In genomic region chr6:4953028-4953719, GRCm38 (mm10) we compare ENCODE assay signal across 17 mouse cellular contexts. TPM values are rescaled to one million over a fixed set of nuclear protein-coding genes. Genes with fewer than 3 reads are reported as not detected.
A peak's percentile ranks its signal among the peaks of the same experiment; 100 is the strongest.
DNase-seq lines count a peak whose midpoint lies in the region; ATAC-seq and TF ChIP-seq lines count a peak whose summit lies in the region.
"Had no signal": no experiment of that assay in that cellular context is flagged by ENCODE, and none has a peak within 500 bp of the region (broad histone marks: within the 10 kb centered on the region; RNA-seq: fewer than 3 reads in every experiment).

No protein-coding gene starts in this region.

- WGBS in hindbrain, embryonic 11.5 days = 69% methylated on average over 14 of the region's 14 CpGs
- 80% methylated on average over 14 of the region's 14 CpGs for WGBS in hindbrain, embryonic 13.5 days
- WGBS in lung, postnatal 0 days = 49% methylated on average over 14 of the region's 14 CpGs
- WGBS in limb, embryonic 10.5 days = 31% methylated on average over 14 of the region's 14 CpGs
- 40% methylated on average over 14 of the region's 14 CpGs for WGBS in stomach, embryonic 16.5 days

- H3K4me2 ChIP-seq in hindbrain, embryonic 11.5 days (replicated peaks; ENCODE audit: low read depth, low read length) = no peak overlapping the region
- H3K4me2 ChIP-seq in hindbrain, embryonic 13.5 days = no peak overlapping the region
- H3K4me2 ChIP-seq in lung, postnatal 0 days (replicated peaks; ENCODE audit: low read depth, low read length) = 0 out of 2 replicates have a peak overlapping the region, but pooled peaks have one; percentile 5
- peak overlapping the region; percentile 43 for H3K4me2 ChIP-seq in stomach, embryonic 16.5 days (ENCODE audit: low read depth, low read length)
- H3K4me2 ChIP-seq: midbrain, embryonic 12.5 days had no signal

- no peak for TF ChIP-seq CTCF in lung, postnatal 0 days (IDR thresholded peaks at IDR 0.05)

- no peak overlapping the region for H3K4me3 ChIP-seq in hindbrain, embryonic 11.5 days (ENCODE audit: low read depth, low read length)
- H3K4me3 ChIP-seq in hindbrain, embryonic 13.5 days = no peak overlapping the region
- H3K4me3 ChIP-seq in lung, postnatal 0 days (ENCODE audit: low read depth, low read length) = 0 out of 2 replicates have a peak overlapping the region, but pooled peaks have one; percentile 8
- H3K4me3 ChIP-seq in limb, embryonic 10.5 days = 0 out of 2 replicates have a peak overlapping the region, but pooled peaks have one; percentile 22
- H3K4me3 ChIP-seq in stomach, embryonic 16.5 days (replicated peaks; ENCODE audit: low read length) = no peak overlapping the region
- H3K4me3 ChIP-seq: heart, embryonic 10.5 days; hindbrain, embryonic 10.5 days; midbrain, embryonic 12.5 days had no signal

- no peaks in the 10 kb centered on the region for H3K4me1 ChIP-seq in hindbrain, embryonic 11.5 days (replicated peaks; ENCODE audit: control insufficient read depth, insufficient read depth, low read length)
- H3K4me1 ChIP-seq in hindbrain, embryonic 13.5 days (replicated peaks) = no peaks in the 10 kb centered on the region; the same call in 1 of the 2 replicates
- H3K4me1 ChIP-seq in lung, postnatal 0 days (ENCODE audit: insufficient read depth, low read depth, low read length) = no peaks in the 10 kb centered on the region; the same call in 1 of the 2 replicates
- H3K4me1 ChIP-seq in limb, embryonic 10.5 days = peaks cover 53% of the 10 kb centered on the region
- H3K4me1 ChIP-seq in stomach, embryonic 16.5 days (ENCODE audit: control insufficient read depth, insufficient read depth, low read length) = peaks cover 23% of the 10 kb centered on the region

- no peaks in the 10 kb centered on the region for H3K27me3 ChIP-seq in hindbrain, embryonic 11.5 days (ENCODE audit: control insufficient read depth, insufficient read depth, low read length)
- no peaks in the 10 kb centered on the region for H3K27me3 ChIP-seq in hindbrain, embryonic 13.5 days
- no peaks in the 10 kb centered on the region for H3K27me3 ChIP-seq in lung, postnatal 0 days (replicated peaks; ENCODE audit: insufficient read depth, low read length)
- no peaks in the 10 kb centered on the region for H3K27me3 ChIP-seq in limb, embryonic 10.5 days (ENCODE audit: low read depth, poor library complexity, severe bottlenecking)
- no peaks in the 10 kb centered on the region for H3K27me3 ChIP-seq in stomach, embryonic 16.5 days (ENCODE audit: control insufficient read depth, insufficient read depth, low read length)
- H3K27me3 ChIP-seq: midbrain, embryonic 12.5 days had no signal

- DNase-seq in hindbrain, embryonic 11.5 days (ENCODE audit: low spot score) = peak; percentile 36
- no peak for DNase-seq in lung, postnatal 0 days (ENCODE audit: low spot score)
- DNase-seq in lung, adult 18-20 months = no peak
- DNase-seq in limb, embryonic 10.5 days (ENCODE audit: low spot score) = peak; percentile 66
- DNase-seq in left cerebral cortex, adult 8-10 months (ENCODE audit: low spot score in 2 of 2) = no peak
- DNase-seq: cerebellum, adult 2 months; right cerebral cortex, adult 18-20 months; thymus, postnatal 25 days had no signal

- H3K36me3 ChIP-seq in hindbrain, embryonic 11.5 days (ENCODE audit: control insufficient read depth, insufficient read depth, low read length) = no peaks in the 10 kb centered on the region
- H3K36me3 ChIP-seq in hindbrain, embryonic 13.5 days = no peaks in the 10 kb centered on the region
- no peaks in the 10 kb centered on the region for H3K36me3 ChIP-seq in lung, postnatal 0 days (ENCODE audit: insufficient read depth, low read length)
- 0 out of 2 replicates have a peak, but pooled peaks cover 3% of the 10 kb centered on the region for H3K36me3 ChIP-seq in limb, embryonic 10.5 days
- H3K36me3 ChIP-seq in stomach, embryonic 16.5 days (ENCODE audit: control insufficient read depth, insufficient read depth, low read length) = no peaks in the 10 kb centered on the region
- H3K36me3 ChIP-seq: heart, embryonic 10.5 days; midbrain, embryonic 12.5 days had no signal

- no peak for ATAC-seq in hindbrain, embryonic 11.5 days (ENCODE audit: low FRiP score)
- ATAC-seq in hindbrain, embryonic 13.5 days (ENCODE audit: low FRiP score) = no peak
- ATAC-seq in lung, postnatal 0 days = no peak; the same call in 1 of the 2 replicates
- no peak for ATAC-seq in stomach, embryonic 16.5 days (ENCODE audit: insufficient read depth, low FRiP score)
- ATAC-seq in inflammation-experienced regulatory T-cells, adult 6 months = no peak
- ATAC-seq: activated CD4-positive, CD25-positive, alpha-beta regulatory T cell, adult 4 months had no signal

- no peaks in the 10 kb centered on the region for H3K9me3 ChIP-seq in hindbrain, embryonic 11.5 days (ENCODE audit: control insufficient read depth, low read length)
- H3K9me3 ChIP-seq in hindbrain, embryonic 13.5 days = no peaks in the 10 kb centered on the region
- no peaks in the 10 kb centered on the region for H3K9me3 ChIP-seq in lung, postnatal 0 days (ENCODE audit: low read length)
- H3K9me3 ChIP-seq in limb, embryonic 10.5 days (replicated peaks) = no peaks in the 10 kb centered on the region
- H3K9me3 ChIP-seq in stomach, embryonic 16.5 days (replicated peaks; ENCODE audit: control insufficient read depth, low read length) = no peaks in the 10 kb centered on the region
- H3K9me3 ChIP-seq: heart, embryonic 10.5 days; hindbrain, embryonic 10.5 days; midbrain, embryonic 12.5 days had no signal

- TF ChIP-seq EP300 in lung, postnatal 0 days (IDR thresholded peaks at IDR 0.05) = no peak

- H3K27ac ChIP-seq in hindbrain, embryonic 11.5 days (ENCODE audit: low read depth, low read length) = no peak overlapping the region
- H3K27ac ChIP-seq in hindbrain, embryonic 13.5 days = no peak overlapping the region
- no peak overlapping the region for H3K27ac ChIP-seq in lung, postnatal 0 days (ENCODE audit: low read length)
- peak overlapping the region; percentile 83 for H3K27ac ChIP-seq in limb, embryonic 10.5 days
- H3K27ac ChIP-seq in stomach, embryonic 16.5 days (ENCODE audit: low read length) = peak overlapping the region; percentile 31; the same call in 1 of the 2 replicates
- H3K27ac ChIP-seq: heart, embryonic 10.5 days; hindbrain, embryonic 10.5 days; liver, embryonic 14.5 days; midbrain, embryonic 12.5 days had no signal

- no peak overlapping the region for H3K9ac ChIP-seq in hindbrain, embryonic 11.5 days (ENCODE audit: low read depth, low read length)
- no peak overlapping the region for H3K9ac ChIP-seq in hindbrain, embryonic 13.5 days
- H3K9ac ChIP-seq in lung, postnatal 0 days (replicated peaks; ENCODE audit: low read depth) = no peak overlapping the region
- peak overlapping the region; percentile 5; the same call in 1 of the 2 replicates for H3K9ac ChIP-seq in stomach, embryonic 16.5 days (ENCODE audit: low read length)
- H3K9ac ChIP-seq: liver, embryonic 14.5 days; midbrain, embryonic 12.5 days had no signal

RNA-seq across cellular contexts. Expression of gene Ppp1r9a, which starts 50.5 kb away (rescaled TPM):
- polyA plus RNA-seq in hindbrain, embryonic 11.5 days (2014; fragmentation: Nextera tagmentation; extraction: Ambion mirVana) = 22.9 and 33.9 TPM in 2 replicates
- 42.0 and 43.5 TPM in 2 replicates for polyA plus RNA-seq in hindbrain, embryonic 13.5 days (2015; fragmentation: Nextera tagmentation; extraction: Ambion mirVana)
- 11.2 and 16.2 TPM in 2 replicates for polyA plus RNA-seq in lung, postnatal 0 days (2015; fragmentation: Nextera tagmentation; extraction: Ambion mirVana)
- 21.8 and 28.5 TPM in 2 replicates for polyA plus RNA-seq in limb, embryonic 10.5 days (2016; fragmentation: Nextera tagmentation; extraction: Ambion mirVana)
- 9.2 and 14.8 TPM in 2 replicates for polyA plus RNA-seq in stomach, embryonic 16.5 days (2015; fragmentation: Nextera tagmentation; extraction: Ambion mirVana)
- polyA plus RNA-seq in inflammation-experienced regulatory T-cells, adult 6 months (2017; shearing (Covaris generic)) = not detected
- total RNA-seq in left cerebral cortex, adult 8-10 months (2022) = 100 to 1,000 TPM; 205 to 266 (median 234) TPM
- total RNA-seq: MEL had no signal

Comparison
In these comparisons a context has a peak if more than half of its experiments do, and no peak if none do; other contexts are left out.
1. DNase-seq: peak in hindbrain, embryonic 11.5 days (single experiment) and limb, embryonic 10.5 days (single experiment); none in lung, postnatal 0 days (single experiment), lung, adult 18-20 months (0 of 2) and left cerebral cortex, adult 8-10 months (0 of 2).
2. H3K27ac ChIP-seq: peak in limb, embryonic 10.5 days (single experiment) and stomach, embryonic 16.5 days (single experiment); none in hindbrain, embryonic 11.5 days (single experiment), hindbrain, embryonic 13.5 days (single experiment) and lung, postnatal 0 days (single experiment).
3. H3K4me2 ChIP-seq: peak in lung, postnatal 0 days (single experiment) and stomach, embryonic 16.5 days (single experiment); none in hindbrain, embryonic 11.5 days (single experiment) and hindbrain, embryonic 13.5 days (single experiment).
4. H3K4me3 ChIP-seq: peak in lung, postnatal 0 days (single experiment) and limb, embryonic 10.5 days (single experiment); none in hindbrain, embryonic 11.5 days (single experiment), hindbrain, embryonic 13.5 days (single experiment) and stomach, embryonic 16.5 days (single experiment).